Mouse (Mus musculus) v-Abl transformed pro-B cells (cell line): ENCODE results near the gene Polr3c.
"Not testable (repeated sequence)": the region's sequence is repeated elsewhere in the genome, so short reads cannot be mapped to it uniquely, and the experiment has no call there.

Experiments used
- in situ Hi-C, 2 experiments: fragments of 400-800 bp; cut with MboI; formaldehyde crosslinking; loops; one replicate each; pipeline ENCODE4 v1.15.1; 2025; ENCODE audit not compliant: unreplicated experiment in 2 of 2

Gene Polr3c

DNA sequence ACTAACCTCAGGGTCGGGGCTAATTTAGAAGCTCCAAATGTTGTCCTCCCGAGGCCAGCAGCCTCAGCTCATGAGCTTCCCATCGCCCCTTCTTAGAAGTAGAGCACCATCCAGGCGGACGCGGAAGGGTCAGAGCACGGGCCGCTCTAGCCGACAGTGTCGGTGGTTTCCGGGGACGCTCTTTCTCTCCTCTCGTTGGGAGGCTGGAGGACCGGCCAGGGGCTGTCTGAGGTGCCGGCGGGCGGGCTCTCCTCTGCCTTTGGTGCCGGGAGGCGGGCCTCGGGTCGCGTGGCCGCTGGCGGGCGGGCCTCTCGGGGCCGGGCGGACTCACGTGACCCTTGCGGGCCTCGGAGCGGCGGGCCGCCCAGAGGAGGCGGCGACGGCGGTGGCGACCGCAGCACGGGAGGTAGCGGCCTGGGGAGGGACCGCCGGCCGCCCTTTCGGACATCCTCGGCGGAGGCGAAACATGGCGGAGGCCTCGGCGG is at the start of gene Polr3c, which contains the start of gene Rnf115:
Gene Polr3c, minus strand, starts transcription at position 286 of the 485 bp plus-strand sequence.
Gene Rnf115, plus strand, starts transcription at position 322 of the 485 bp plus-strand sequence.
- in situ Hi-C loops: no loop called here

- in situ Hi-C loops: no loop called here
Measured at GRCm38 (mm10) chr3:96777120-96777519, 49.7 kb upstream of the Polr3c start.

DNA sequence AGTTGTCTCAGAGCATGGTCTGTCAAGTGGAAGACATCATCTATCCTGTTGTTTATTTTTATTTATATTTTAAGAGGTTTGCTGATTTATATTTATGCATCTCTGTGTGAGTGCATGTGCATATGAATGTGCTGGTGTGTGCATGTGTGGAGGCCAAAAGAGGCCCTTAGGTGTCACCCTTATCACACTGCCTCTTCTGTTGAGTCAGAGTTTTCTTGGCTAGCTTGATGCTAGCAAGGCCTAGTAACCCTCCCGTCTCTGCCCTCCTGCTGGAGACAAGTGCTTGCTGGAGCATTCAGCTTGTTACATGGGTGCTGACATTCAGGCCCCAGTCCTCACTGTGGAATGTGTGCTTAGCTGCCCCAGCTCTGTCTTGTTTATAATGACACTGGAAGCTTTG is 45.5 kb upstream of the Polr3c start:
- in situ Hi-C loops: no loop called here

GRCm38 (mm10) chr3:96769971-96770370 is 42.5 kb upstream of the Polr3c start:
- in situ Hi-C loops: no loop called here

- in situ Hi-C loops: no loop called here
Measured at GRCm38 (mm10) chr3:96764528-96764927, 37.1 kb upstream of the Polr3c start.

DNA sequence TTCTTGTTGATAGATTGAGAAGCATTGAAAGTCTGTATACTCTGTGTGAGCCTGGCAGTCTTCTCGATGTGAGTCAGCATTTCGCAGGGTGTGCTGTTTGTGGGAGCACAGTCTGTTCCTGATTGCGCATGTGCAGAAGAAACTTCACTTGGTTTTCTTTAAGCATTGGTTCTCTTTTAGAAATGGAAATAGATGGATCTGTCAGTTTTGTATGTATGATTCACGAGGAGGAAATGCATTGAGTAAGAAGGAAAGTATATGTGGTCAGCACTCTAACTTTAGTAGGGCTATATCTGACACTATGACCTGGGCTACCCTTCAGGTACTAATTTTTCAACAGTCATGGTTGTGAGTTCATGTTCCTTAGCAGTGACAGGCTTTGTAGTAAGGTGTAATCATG is 32.3 kb upstream of the Polr3c start:
- in situ Hi-C loops: no loop called here

GRCm38 (mm10) chr3:96757691-96758090 is 30.3 kb upstream of the Polr3c start:
- in situ Hi-C loops: no loop called here

GRCm38 (mm10) chr3:96755935-96756334 is 28.5 kb upstream of the Polr3c start:
- in situ Hi-C loops: no loop called here

DNA sequence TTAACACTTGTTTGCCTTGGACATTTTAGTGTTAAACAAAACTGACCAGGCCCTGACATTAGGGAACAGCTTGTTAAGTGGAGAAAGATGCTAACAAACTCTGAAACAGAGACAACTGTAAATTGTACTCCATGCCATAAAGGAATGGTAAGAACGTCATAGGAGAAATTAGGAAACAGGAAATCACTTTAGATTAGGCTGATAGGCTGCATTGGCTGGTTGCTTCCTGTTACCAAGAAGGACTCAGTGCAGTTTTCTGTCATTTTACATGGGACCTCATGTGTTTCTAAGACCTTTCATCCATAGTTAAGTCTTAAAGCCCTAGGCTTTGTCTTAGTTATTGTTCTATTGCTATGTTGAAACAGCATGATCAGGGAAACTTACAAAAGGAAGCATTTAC is 19.4 kb upstream of the Polr3c start:
- in situ Hi-C loops: no loop called here

GRCm38 (mm10) chr3:96744348-96744747 is 16.9 kb upstream of the Polr3c start:
- in situ Hi-C loops: no loop called here

- in situ Hi-C loops: not testable (repeated sequence)
Measured at GRCm38 (mm10) chr3:96740279-96740678, 12.9 kb upstream of the Polr3c start.

GRCm38 (mm10) chr3:96737995-96738394 is 10.6 kb upstream of the Polr3c start:
- in situ Hi-C loops: no loop called here

DNA sequence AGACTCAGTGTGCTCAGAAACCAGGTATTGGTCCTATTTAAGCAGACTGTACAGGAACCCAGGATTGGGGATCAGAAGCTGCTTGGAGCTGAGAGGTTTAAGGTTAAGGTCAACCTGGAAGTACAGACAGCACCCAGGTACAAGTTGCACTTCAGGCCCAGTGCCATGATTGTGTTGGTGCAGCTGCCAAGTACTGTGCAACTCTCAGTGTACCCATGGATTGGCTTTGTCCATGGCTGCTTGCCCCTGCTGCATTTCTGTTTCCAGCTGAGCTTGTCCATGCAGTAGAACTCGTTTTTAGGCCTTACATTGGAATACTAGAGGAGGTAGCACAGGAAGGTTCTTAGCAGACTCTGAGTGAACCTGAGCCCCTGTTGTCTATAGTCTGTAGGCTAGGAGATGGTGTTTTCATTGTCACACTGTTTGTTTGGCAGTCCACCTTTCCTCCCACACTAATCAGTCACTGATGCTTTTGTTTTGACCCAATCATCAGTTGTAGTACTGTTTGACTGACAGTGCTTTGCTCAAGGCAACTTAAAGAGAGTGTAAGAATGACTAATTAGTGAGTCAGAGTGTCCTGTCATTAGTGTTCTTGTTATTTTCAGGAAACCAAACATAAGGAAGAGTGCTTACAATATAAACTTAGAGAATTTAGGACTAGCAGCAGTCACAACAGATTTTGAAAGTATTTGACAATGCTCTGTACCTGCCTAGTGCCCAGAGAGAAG is 9.7 kb upstream of the Polr3c start:
- in situ Hi-C loops: no loop called here

- in situ Hi-C loops: no loop called here
Measured at GRCm38 (mm10) chr3:96735200-96735599, 7.8 kb upstream of the Polr3c start.

DNA sequence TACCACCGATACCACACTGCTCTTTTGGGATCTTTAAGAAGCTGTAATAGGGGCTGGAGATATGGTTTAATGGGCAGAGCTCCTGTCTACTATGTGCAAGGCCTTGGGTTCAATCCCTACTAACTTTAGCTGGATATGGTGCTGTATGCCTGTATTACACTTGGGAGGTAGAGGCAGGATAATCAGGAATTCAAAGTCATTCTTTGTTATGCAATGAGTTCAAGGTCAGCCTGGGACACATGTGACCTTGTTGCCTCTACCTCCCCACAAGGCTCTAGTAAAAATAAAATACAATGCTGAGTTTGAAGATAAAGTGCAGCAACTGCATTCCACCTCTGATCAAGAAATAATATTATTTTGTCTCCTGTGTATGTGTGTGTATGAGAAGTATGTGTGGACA is 6.6 kb upstream of the Polr3c start:
- in situ Hi-C loops: no loop called here

- in situ Hi-C loops: no loop called here
Measured at GRCm38 (mm10) chr3:96730785-96731184, 3.4 kb upstream of the Polr3c start.

- in situ Hi-C loops: no loop called here
Measured at GRCm38 (mm10) chr3:96729403-96729784, 2.0 kb upstream of the Polr3c start.

DNA sequence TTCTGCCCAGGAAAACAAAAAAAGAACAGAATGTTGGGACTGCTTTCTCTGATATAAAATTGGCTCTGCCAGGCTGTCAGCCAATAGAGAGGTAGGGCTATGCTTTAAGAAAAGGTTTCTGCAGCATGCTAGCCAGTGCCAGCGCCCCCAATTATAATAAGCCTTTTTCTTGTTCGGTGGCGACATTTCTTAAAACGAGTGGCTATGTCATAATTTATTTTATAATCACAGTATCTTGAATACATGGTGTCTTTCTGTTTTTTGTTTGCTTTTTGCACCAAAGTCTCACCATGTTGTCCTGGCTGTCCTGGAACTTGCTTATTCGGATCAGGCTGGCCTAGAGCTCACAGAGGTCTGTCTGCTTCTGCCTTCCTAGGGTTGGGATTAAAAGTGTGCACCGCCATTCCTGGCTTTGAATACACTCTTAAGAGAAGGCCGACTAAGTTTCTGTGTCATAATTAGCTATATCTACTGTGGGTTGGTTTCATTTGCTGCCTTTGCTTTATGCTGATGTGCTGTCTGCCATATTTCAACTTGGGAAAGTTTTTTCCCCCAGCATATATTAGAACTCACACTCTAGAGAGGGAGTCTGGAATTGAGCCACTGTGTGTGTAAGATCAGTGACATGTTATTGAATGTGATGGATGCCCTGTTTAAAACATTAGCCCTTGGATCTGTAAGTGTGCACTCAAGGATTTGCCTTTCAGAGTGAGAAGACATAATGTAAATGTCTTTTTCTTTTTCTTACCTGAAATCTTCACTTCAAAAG is 1.4 kb upstream of the Polr3c start:
- in situ Hi-C loops: no loop called here

DNA sequence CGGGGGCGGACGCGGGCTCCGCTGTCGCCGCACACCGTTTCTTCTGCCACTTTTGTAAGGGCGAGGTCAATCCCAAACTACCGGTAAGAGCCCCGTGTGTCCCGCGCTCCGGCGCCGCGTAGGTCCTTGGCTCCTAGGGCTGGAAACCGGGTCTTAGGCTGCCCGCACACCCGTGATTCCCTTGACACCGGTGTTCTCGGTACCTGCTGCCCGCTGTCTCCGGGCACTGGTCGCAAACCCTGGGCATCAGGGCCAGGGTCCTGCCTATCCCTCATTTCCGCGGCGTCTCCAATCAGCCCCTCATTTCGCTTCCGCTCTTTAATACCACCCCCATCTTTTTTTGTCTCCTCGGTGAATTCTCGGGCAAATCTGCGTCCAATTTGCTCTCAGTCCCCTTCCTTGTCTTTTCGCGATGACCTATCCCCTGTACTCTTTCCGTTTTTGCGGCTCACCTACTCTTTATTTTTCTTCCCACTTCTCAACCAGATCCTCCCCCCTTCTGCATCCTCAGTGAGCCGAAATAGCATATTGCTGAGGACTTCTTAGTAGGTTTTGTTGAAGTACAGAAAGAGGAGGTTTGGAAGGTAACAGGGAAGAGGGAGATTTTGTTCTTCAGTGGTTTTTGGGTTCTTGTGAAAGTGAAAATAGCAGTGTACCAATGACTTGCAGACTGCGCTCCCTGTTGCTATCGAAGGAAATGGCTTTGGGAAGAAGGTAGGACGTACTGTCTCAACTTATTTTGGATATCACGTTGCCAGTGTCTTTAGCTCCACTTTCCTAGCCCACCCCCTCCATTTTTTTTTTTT is 603 bp upstream of the Polr3c start:
- in situ Hi-C loops: no loop called here

DNA sequence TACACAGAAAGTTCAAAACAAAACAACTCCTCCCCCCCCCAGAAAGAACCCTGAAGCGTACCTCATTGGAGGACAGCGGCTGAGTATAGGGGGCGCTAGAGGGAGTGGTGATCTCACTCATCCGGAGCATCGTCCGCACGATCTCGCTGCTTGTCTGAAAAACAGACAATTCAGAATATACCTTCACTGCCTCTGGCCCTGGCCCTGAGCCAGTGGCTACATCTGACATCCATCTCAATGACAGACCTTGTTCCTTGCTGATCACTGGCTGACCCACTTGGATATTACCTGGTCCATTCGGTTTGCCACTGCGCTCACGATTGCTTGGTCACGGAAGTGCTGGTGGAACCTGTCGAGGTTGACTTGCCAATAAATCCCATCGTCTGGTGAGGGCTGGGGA is 8.3 kb downstream of the Polr3c start:
- in situ Hi-C loops: no loop called here

- in situ Hi-C loops: no loop called here
Measured at GRCm38 (mm10) chr3:96715854-96716253, 11.6 kb downstream of the Polr3c start.
